In genomic region chr9:13297122-13297667, GRCm38 (mm10) we compare ENCODE assay signal across 8 mouse cellular contexts. TPM values are rescaled to one million over a fixed set of nuclear protein-coding genes. Genes with fewer than 3 reads are reported as not detected.
DNase-seq lines count a peak whose midpoint lies in the region.

No protein-coding gene starts in this region.

- 1% methylated on average over 12 of the region's 12 CpGs for WGBS in hindbrain, embryonic 10.5 days
- under 1% methylated on average over 12 of the region's 12 CpGs for WGBS in midbrain, embryonic 10.5 days

- peak overlapping the region; percentile 90 for H3K27ac ChIP-seq in hindbrain, embryonic 10.5 days
- H3K27ac ChIP-seq in midbrain, embryonic 10.5 days (replicated peaks): peak overlapping the region; percentile 90

- peaks cover 9% of the 10 kb centered on the region for H3K27me3 ChIP-seq in hindbrain, embryonic 10.5 days (ENCODE audit: insufficient read depth, poor library complexity, severe bottlenecking)
- H3K27me3 ChIP-seq in midbrain, embryonic 10.5 days (ENCODE audit: low read depth, poor library complexity, severe bottlenecking): peaks cover 24% of the 10 kb centered on the region

- H3K9me3 ChIP-seq in hindbrain, embryonic 10.5 days: no peaks in the 10 kb centered on the region
- no peaks in the 10 kb centered on the region for H3K9me3 ChIP-seq in midbrain, embryonic 10.5 days (replicated peaks)

- H3K36me3 ChIP-seq in hindbrain, embryonic 10.5 days: no peaks in the 10 kb centered on the region
- H3K36me3 ChIP-seq in midbrain, embryonic 10.5 days: no peaks in the 10 kb centered on the region

- peak; percentile 45 for DNase-seq in adrenal gland, adult 2 months
- DNase-seq in adrenal gland, postnatal 25 days: no peak
- DNase-seq in right cerebral cortex, postnatal 25 days: peak; percentile 12
- no peak for DNase-seq in right cerebral cortex, postnatal 14 days
- no peak for DNase-seq in hindbrain, embryonic 10.5 days (ENCODE audit: low spot score)
- peak; percentile 29 for DNase-seq in midbrain, embryonic 10.5 days (ENCODE audit: low spot score)
- DNase-seq in yolk sac, embryonic 10.5 days (ENCODE audit: low spot score): no peak
- no peak for DNase-seq in urinary bladder, postnatal 36 days (ENCODE audit: low spot score in 2 of 2)

- H3K4me1 ChIP-seq in hindbrain, embryonic 10.5 days (replicated peaks): peaks cover 51% of the 10 kb centered on the region
- H3K4me1 ChIP-seq in midbrain, embryonic 10.5 days: peaks cover 57% of the 10 kb centered on the region

- peak overlapping the region; percentile 64 for H3K4me3 ChIP-seq in hindbrain, embryonic 10.5 days
- peak overlapping the region; percentile 76 for H3K4me3 ChIP-seq in midbrain, embryonic 10.5 days

RNA-seq across cellular contexts. Expression of gene Maml2, which starts 0.6 kb away (rescaled TPM):
- total RNA-seq in adrenal gland, adult 2 months (2021): 1 to 10 TPM; 5.7 to 7.2 TPM
- 3.9 and 4.2 TPM in 2 replicates for polyA plus RNA-seq in adrenal gland, adult 2 months (2012; rRNA removed)
- 4.9 and 8.3 TPM in 2 replicates for total RNA-seq in adrenal gland, postnatal 25 days (2021)
- 10.0 and 10.2 TPM in 2 replicates for polyA plus RNA-seq in hindbrain, embryonic 10.5 days (2016; fragmentation: Nextera tagmentation; extraction: Ambion mirVana)
- 8.6 and 11.5 TPM in 2 replicates for polyA plus RNA-seq in midbrain, embryonic 10.5 days (2016; fragmentation: Nextera tagmentation; extraction: Ambion mirVana)

RNA-seq across cellular contexts. Expression of gene Ccdc82, which starts 50.4 kb away (rescaled TPM):
- 10 to 100 TPM; 12.8 to 15.0 TPM for total RNA-seq in adrenal gland, adult 2 months (2021)
- 2.0 and 2.1 TPM in 2 replicates for polyA plus RNA-seq in adrenal gland, adult 2 months (2012; rRNA removed)
- total RNA-seq in adrenal gland, postnatal 25 days (2021): 17.3 and 19.6 TPM in 2 replicates
- polyA plus RNA-seq in hindbrain, embryonic 10.5 days (2016; fragmentation: Nextera tagmentation; extraction: Ambion mirVana): 7.7 and 8.8 TPM in 2 replicates
- 9.1 and 11.7 TPM in 2 replicates for polyA plus RNA-seq in midbrain, embryonic 10.5 days (2016; fragmentation: Nextera tagmentation; extraction: Ambion mirVana)

RNA-seq across cellular contexts. Expression of gene Jrkl, which starts 51.6 kb away (rescaled TPM):
- total RNA-seq in adrenal gland, adult 2 months (2021): 1 to 10 TPM; 5.4 to 8.1 TPM
- polyA plus RNA-seq in adrenal gland, adult 2 months (2012; rRNA removed): 0.04 and 0.06 TPM in 2 replicates
- total RNA-seq in adrenal gland, postnatal 25 days (2021): 11.7 and 12.5 TPM in 2 replicates
- polyA plus RNA-seq in hindbrain, embryonic 10.5 days (2016; fragmentation: Nextera tagmentation; extraction: Ambion mirVana): 6.5 and 7.1 TPM in 2 replicates
- polyA plus RNA-seq in midbrain, embryonic 10.5 days (2016; fragmentation: Nextera tagmentation; extraction: Ambion mirVana): 7.6 and 9.1 TPM in 2 replicates

Comparison
In these comparisons a context has a peak if more than half of its experiments do, and no peak if none do; other contexts are left out.
1. DNase-seq: peak in adrenal gland, adult 2 months (single experiment), right cerebral cortex, postnatal 25 days (single experiment) and midbrain, embryonic 10.5 days (single experiment); none in adrenal gland, postnatal 25 days (single experiment), right cerebral cortex, postnatal 14 days (single experiment), hindbrain, embryonic 10.5 days (single experiment), yolk sac, embryonic 10.5 days (single experiment) and urinary bladder, postnatal 36 days (0 of 2).